Mouse (Mus musculus) ovary, adult 10 weeks (tissue): ENCODE results near the gene Tekt5. TPM values are rescaled to one million over a fixed set of nuclear protein-coding genes. Genes with fewer than 3 reads are reported as not detected.

Experiments
- polyA plus RNA-seq: library from polyadenylated mRNA; stranded (reverse); fragments of 350-450 nt; fragmentation: Illumina TruSeq; extraction: RNeasy Lipid Tissue Mini Kit (QIAGEN cat#74804); gene quantifications from one replicate; pipeline ENCODE4 v1.2.3, GENCODE M21; 2014

The Tekt5 gene
- polyA plus RNA-seq, result not detected

DNA sequence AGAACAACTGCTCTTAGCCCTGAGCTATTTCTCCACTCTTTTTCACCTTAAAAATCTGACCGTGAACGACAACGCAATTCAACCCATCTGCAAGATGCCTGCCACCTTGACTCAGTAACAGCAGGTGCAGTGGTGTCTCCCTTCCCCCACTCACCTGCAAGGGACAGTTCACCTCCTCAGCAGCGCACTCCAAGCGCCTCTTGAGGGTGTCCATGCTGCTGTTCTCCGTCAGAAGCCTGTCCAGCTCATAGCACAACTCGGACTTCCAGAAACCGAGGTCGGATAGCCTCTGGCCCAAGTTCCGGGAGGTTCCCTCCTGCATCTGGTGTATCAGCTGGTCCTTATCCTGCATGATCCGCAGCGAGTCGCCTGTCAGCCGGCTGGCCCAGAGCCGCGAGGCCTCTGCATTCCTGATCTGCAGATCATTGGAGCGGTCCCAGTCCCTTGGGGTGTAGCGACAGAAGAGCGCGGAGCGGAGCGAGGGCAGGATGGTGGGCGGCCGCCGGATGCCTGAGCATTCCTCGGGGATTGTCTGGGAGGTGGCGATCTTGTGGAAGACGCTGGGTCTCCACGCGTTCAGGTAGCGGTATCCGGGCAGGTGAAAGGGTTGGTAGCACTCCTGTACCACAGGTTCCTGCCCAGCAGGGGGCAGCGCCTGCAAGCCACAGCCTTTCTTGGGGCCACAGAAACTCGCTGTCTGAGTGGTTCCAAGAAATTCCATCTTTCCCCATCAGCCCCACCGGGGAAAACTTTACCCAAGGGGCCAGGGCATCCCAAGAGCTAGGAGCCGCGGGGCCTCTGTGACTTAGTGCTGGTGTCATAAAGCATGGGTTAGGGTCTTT lies at the start of gene Tekt5:
Tekt5 (minus strand) TSS at position 792 of the 842 bp plus-strand sequence.

GRCm38 (mm10) chr16:10411764-10412746 lies 16.8 kb upstream of the Tekt5 start, which contains the start of gene Nubp1:
Gene Nubp1 (plus strand): TSS chr16:10411948.

DNA sequence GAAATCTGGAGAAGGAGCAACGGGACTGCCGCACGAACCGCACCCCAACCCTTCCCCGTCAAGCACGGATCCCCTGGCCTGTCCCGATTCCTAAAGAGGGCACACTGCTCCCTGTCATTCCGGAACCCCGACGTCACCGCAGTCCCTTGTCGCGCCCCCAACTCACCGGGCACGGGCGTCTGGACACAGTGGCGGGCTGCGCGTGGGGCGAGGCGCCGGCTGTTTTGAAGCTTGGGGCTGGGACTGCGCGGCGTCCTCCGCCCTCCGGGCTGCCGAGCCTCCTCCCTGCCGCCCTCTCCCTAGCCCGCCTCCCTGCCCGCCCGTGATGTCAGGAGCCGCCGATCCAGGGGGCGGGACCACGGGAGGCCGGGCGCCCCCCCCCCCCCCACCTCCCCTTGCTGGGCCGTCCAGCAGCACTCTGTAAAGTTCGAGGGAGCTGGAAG lies 81.6 kb downstream of the Tekt5 start, which contains the start of gene Emp2:
Emp2 (minus strand) TSS at position 323 of the 443 bp plus-strand sequence.

Other genes starting within 250 kb of the Tekt5 start
- 5.4 TPM for gene Rpl39l, start 225.3 kb downstream of the Tekt5 start, polyA plus RNA-seq
- 22.4 TPM for gene Atf7ip2, start 202.8 kb downstream of the Tekt5 start, polyA plus RNA-seq
- 22.3 TPM for gene Emp2, start 81.5 kb downstream of the Tekt5 start, polyA plus RNA-seq
- 4.9 TPM for gene Nubp1, start 16.5 kb upstream of the Tekt5 start, polyA plus RNA-seq
- gene Tvp23a, start 51.9 kb upstream of the Tekt5 start, polyA plus RNA-seq, result 0.71 TPM
- gene Ciita, start 84.6 kb upstream of the Tekt5 start, polyA plus RNA-seq, result 0.86 TPM
- 2.4 TPM for gene Dexi, start 147.6 kb upstream of the Tekt5 start, polyA plus RNA-seq
- 11.4 TPM for gene Clec16a, start 149.8 kb upstream of the Tekt5 start, polyA plus RNA-seq